Comparison of ENCODE assay signal across 8 mouse cellular contexts in genomic region chr11:87986831-87987793, GRCm38 (mm10). TPM values are rescaled to one million over a fixed set of nuclear protein-coding genes. Genes with fewer than 3 reads are reported as not detected.
DNase-seq lines count a peak whose midpoint lies in the region; ATAC-seq lines count a peak whose summit lies in the region.

TSS of gene Dynll2 (minus strand) at chr11:87987533.

- intact Hi-C loops in left cerebral cortex, postnatal 14 days (cut with DNase I) = loop anchor here (2.0 kb wide), 1 partner anchor 60 kb away; the partner anchor contains the start of gene Srsf1

- ATAC-seq in inflammation-experienced regulatory T-cells, adult 6 months = peak; percentile 84
- peak; percentile 65 for ATAC-seq in megakaryocyte-erythroid progenitor cell, adult 5-6 weeks (replicated peaks; ENCODE audit: low FRiP score, low TSS enrichment, poor library complexity, severe bottlenecking)

- peak; percentile 76 for DNase-seq in adrenal gland, adult 8-10 months
- DNase-seq in embryo, embryonic 11 days = peak; percentile 98
- peak; percentile 92 for DNase-seq in gastrocnemius, postnatal 25 days
- peak; percentile 88 to 90 for DNase-seq in left cerebral cortex, postnatal 14 days (ENCODE audit: low spot score in 2 of 2)
- peak; percentile 89 for DNase-seq in right cerebral cortex, postnatal 25 days
- peak; percentile 66 to 85 for DNase-seq in urinary bladder, postnatal 36 days (ENCODE audit: low spot score in 2 of 2)

RNA-seq across cellular contexts. Expression of gene Dynll2, which starts in this region (rescaled TPM):
- total RNA-seq in adrenal gland, adult 8-10 months (2022) = 100 to 1,000 TPM; 271 to 301 (median 294) TPM
- 100 to 1,000 TPM; 145 to 167 TPM for total RNA-seq in gastrocnemius, postnatal 25 days (2021)
- polyA plus RNA-seq in inflammation-experienced regulatory T-cells, adult 6 months (2017; shearing (Covaris generic)) = 1 to 10 TPM; 1.7 to 7.1 (median 3.9) TPM
- 100 to 1,000 TPM; 424 to 478 TPM for total RNA-seq in left cerebral cortex, postnatal 14 days (2021)
- 18.4 and 30.2 TPM in 2 replicates for total RNA-seq in megakaryocyte-erythroid progenitor cell, adult 5-6 weeks (2014; fragmentation: Nextera tagmentation)
- total RNA-seq in megakaryocyte-erythroid progenitor cell, adult 5-6 weeks (2017) = 9.6 and 26.7 TPM in 2 replicates

Comparison
In these comparisons a context has a peak if more than half of its experiments do, and no peak if none do; other contexts are left out.
1. Peak in every context shown above with its lines: DNase-seq and ATAC-seq.
2. RNA of gene Dynll2 (total RNA-seq): 424 to 478 TPM in left cerebral cortex, postnatal 14 days, 271 to 301 TPM in adrenal gland, adult 8-10 months and 145 to 167 TPM in gastrocnemius, postnatal 25 days; 9.6 to 30.2 TPM in megakaryocyte-erythroid progenitor cell, adult 5-6 weeks; every median in the first group is over 4 times any median in the second.